In the genomic region with DNA sequence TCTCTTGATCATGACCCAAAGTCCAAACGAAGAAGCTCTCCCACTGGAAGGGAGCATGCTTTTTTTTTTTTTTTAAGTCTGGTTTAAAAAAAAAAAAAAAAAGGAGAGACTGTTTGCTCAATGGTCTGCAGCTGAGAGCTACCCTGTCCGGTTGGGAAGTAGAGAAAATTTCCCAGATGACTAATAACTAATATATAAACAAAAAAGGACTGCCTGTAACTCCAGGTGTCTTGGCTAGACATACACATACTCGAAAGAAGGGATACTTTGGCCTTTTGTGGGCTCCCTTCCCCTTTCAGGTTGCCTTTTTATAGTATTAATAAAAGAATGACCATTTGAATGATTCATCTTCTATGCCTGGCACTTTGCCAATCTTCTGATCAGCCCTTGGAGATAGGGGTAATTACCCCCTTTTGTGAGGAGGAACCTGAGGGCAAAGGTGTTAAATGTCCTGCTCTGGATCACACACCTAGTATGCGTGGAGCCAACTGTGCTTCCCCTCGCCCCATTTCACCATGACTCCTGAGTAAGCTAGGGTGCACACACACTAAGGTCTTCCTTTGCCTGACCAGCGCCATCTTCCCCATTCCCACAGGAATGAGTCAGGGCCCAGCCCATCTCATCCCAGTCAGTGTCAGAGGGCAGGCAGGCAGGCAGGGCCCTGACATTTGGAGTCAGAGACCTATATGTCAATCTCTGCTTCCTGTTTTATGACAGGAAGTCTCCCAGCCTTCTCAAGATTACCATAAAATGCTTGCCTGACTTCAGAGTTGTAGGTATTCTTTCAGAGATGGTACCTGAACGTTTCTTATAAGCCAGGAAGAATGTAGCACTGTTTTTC, we compare ENCODE assay signal across 23 mouse cellular contexts. TPM values are rescaled to one million over a fixed set of nuclear protein-coding genes. Genes with fewer than 3 reads are reported as not detected.
DNase-seq lines count a peak whose midpoint lies in the region; ATAC-seq and TF ChIP-seq lines count a peak whose summit lies in the region.
"Had no signal": no experiment of that assay in that cellular context is flagged by ENCODE, and none has a peak within 500 bp of the region (broad histone marks: within the 10 kb centered on the region; RNA-seq: fewer than 3 reads in every experiment).

No protein-coding gene starts in this region.

- H3K4me1 ChIP-seq in spleen, adult 2 months (ENCODE audit: control insufficient read depth, insufficient read depth, insufficient read length) = peaks cover 9% of the 10 kb centered on the region; the same call in 1 of the 2 replicates
- H3K4me1 ChIP-seq in stomach, postnatal 0 days (replicated peaks; ENCODE audit: control insufficient read depth, insufficient read depth) = no peaks in the 10 kb centered on the region
- no peaks in the 10 kb centered on the region for H3K4me1 ChIP-seq in midbrain, embryonic 11.5 days (ENCODE audit: control insufficient read depth, insufficient read depth, low read length)
- H3K4me1 ChIP-seq: hindbrain, embryonic 10.5 days; limb, embryonic 12.5 days; liver, embryonic 13.5 days; lung, embryonic 15.5 days; neural tube, embryonic 13.5 days had no signal

- H3K4me3 ChIP-seq in spleen, adult 2 months (ENCODE audit: extremely low read depth, insufficient read depth, insufficient read length) = no peak overlapping the region
- H3K4me3 ChIP-seq in stomach, postnatal 0 days (ENCODE audit: low read depth, low read length) = no peak overlapping the region
- no peak overlapping the region for H3K4me3 ChIP-seq in midbrain, embryonic 11.5 days (ENCODE audit: low read depth, low read length)
- H3K4me3 ChIP-seq: erythroblast, embryonic 14.5 days; gastrocnemius, adult 2 months; hindbrain, embryonic 10.5 days; limb, embryonic 12.5 days; liver, embryonic 13.5 days; lung, embryonic 15.5 days; neural tube, embryonic 13.5 days had no signal

- no peak overlapping the region for H3K4me2 ChIP-seq in stomach, postnatal 0 days (replicated peaks; ENCODE audit: low read depth)
- no peak overlapping the region for H3K4me2 ChIP-seq in midbrain, embryonic 11.5 days
- H3K4me2 ChIP-seq: limb, embryonic 12.5 days; liver, embryonic 13.5 days; lung, embryonic 15.5 days; neural tube, embryonic 13.5 days had no signal

- ATAC-seq in granulocyte monocyte progenitor cell, adult 5-6 weeks (replicated peaks; ENCODE audit: poor library complexity, severe bottlenecking) = peak; percentile 65
- peak; percentile 52 for ATAC-seq in monocyte, adult 5-6 weeks (replicated peaks; ENCODE audit: insufficient number of reproducible peaks, low FRiP score, low TSS enrichment, poor library complexity, severe bottlenecking)
- peak; percentile 64; the same call in 1 of the 2 replicates for ATAC-seq in stomach, postnatal 0 days (ENCODE audit: low FRiP score, low TSS enrichment)
- no peak for ATAC-seq in midbrain, embryonic 11.5 days (ENCODE audit: low FRiP score)
- ATAC-seq in erythroid progenitor cell, adult 5-6 weeks (replicated peaks; ENCODE audit: low FRiP score, poor library complexity, severe bottlenecking) = no peak
- ATAC-seq: forebrain, postnatal 0 days; midbrain, embryonic 16.5 days had no signal

- no peaks in the 10 kb centered on the region for H3K9me3 ChIP-seq in stomach, postnatal 0 days (ENCODE audit: control insufficient read depth, low read length)
- H3K9me3 ChIP-seq in midbrain, embryonic 11.5 days (ENCODE audit: control insufficient read depth, low read length) = no peaks in the 10 kb centered on the region
- H3K9me3 ChIP-seq: G1E; hindbrain, embryonic 10.5 days; limb, embryonic 12.5 days; liver, embryonic 13.5 days; lung, embryonic 15.5 days; neural tube, embryonic 13.5 days had no signal

- TF ChIP-seq EP300 in stomach, postnatal 0 days (optimal IDR thresholded peaks at IDR 0.05) = no peak

- no peaks in the 10 kb centered on the region for H3K27me3 ChIP-seq in spleen, adult 2 months (ENCODE audit: control insufficient read depth, insufficient read depth, low read length)
- no peaks in the 10 kb centered on the region for H3K27me3 ChIP-seq in stomach, postnatal 0 days (ENCODE audit: control insufficient read depth, insufficient read depth, low read length)
- H3K27me3 ChIP-seq in midbrain, embryonic 11.5 days (ENCODE audit: control insufficient read depth, insufficient read depth, low read length) = no peaks in the 10 kb centered on the region
- H3K27me3 ChIP-seq: limb, embryonic 12.5 days; lung, embryonic 15.5 days; neural tube, embryonic 13.5 days had no signal

- TF ChIP-seq CTCF in spleen, adult 2 months (IDR thresholded peaks at IDR 0.05; ENCODE audit: extremely low read depth, insufficient read depth, insufficient read length, insufficient replicate concordance) = no peak
- no peak for TF ChIP-seq CTCF in stomach, postnatal 0 days (IDR thresholded peaks at IDR 0.05; ENCODE audit: low read depth)

- TF ChIP-seq POLR2A in spleen, adult 2 months (IDR thresholded peaks at IDR 0.05; ENCODE audit: low read depth, low read length) = no peak

- 74% methylated on average over 7 of the region's 7 CpGs for WGBS in spleen, adult 2 months
- WGBS in stomach, postnatal 0 days = 45% methylated on average over 7 of the region's 7 CpGs
- WGBS in midbrain, embryonic 11.5 days = 78% methylated on average over 7 of the region's 7 CpGs

- 0 out of 2 replicates have a peak overlapping the region, but pooled peaks have one; percentile 0 for H3K27ac ChIP-seq in spleen, adult 2 months (ENCODE audit: insufficient read depth, low read length)
- no peak overlapping the region for H3K27ac ChIP-seq in stomach, postnatal 0 days (replicated peaks)
- H3K27ac ChIP-seq in midbrain, embryonic 11.5 days (ENCODE audit: low read depth, low read length) = no peak overlapping the region
- H3K27ac ChIP-seq: gastrocnemius, adult 2 months; hindbrain, embryonic 10.5 days; limb, embryonic 12.5 days; liver, embryonic 13.5 days; lung, embryonic 15.5 days; neural tube, embryonic 13.5 days had no signal

- no peak for DNase-seq in spleen, adult 2 months (ENCODE audit: low read depth in 1 of 2, low spot score in 2 of 2)
- DNase-seq in spleen, adult 18-20 months = no peak
- DNase-seq in stomach, postnatal 0 days (ENCODE audit: low spot score) = no peak
- no peak for DNase-seq in midbrain, embryonic 11.5 days (ENCODE audit: low spot score, missing footprints)
- no peak for DNase-seq in urinary bladder, postnatal 4 days (ENCODE audit: low spot score in 2 of 2)
- DNase-seq: cerebellum, postnatal 36 days; forebrain, postnatal 0 days; gastrocnemius, adult 2 months; kidney, postnatal 14 days; liver, embryonic 13.5 days had no signal

- no peaks in the 10 kb centered on the region for H3K36me3 ChIP-seq in spleen, adult 2 months (ENCODE audit: control insufficient read depth, insufficient read depth, low read length)
- H3K36me3 ChIP-seq in stomach, postnatal 0 days (ENCODE audit: control insufficient read depth, insufficient read depth, low read length) = no peaks in the 10 kb centered on the region
- no peaks in the 10 kb centered on the region for H3K36me3 ChIP-seq in midbrain, embryonic 11.5 days (ENCODE audit: control insufficient read depth, insufficient read depth, low read length)
- H3K36me3 ChIP-seq: G1E; hindbrain, embryonic 10.5 days; limb, embryonic 12.5 days; liver, embryonic 13.5 days; lung, embryonic 15.5 days; neural tube, embryonic 13.5 days had no signal

- no peak overlapping the region for H3K9ac ChIP-seq in stomach, postnatal 0 days (ENCODE audit: low read length)
- H3K9ac ChIP-seq in midbrain, embryonic 11.5 days (ENCODE audit: low read length) = no peak overlapping the region
- H3K9ac ChIP-seq: forebrain, postnatal 0 days; limb, embryonic 12.5 days; liver, embryonic 13.5 days; lung, embryonic 15.5 days; neural tube, embryonic 13.5 days had no signal

RNA-seq across cellular contexts. Expression of a gene that starts 4.2 kb away (rescaled TPM):
- polyA plus RNA-seq in spleen, adult 2 months (2012; rRNA removed) = not detected in 2 replicates
- not detected in 2 replicates for total RNA-seq in granulocyte monocyte progenitor cell, adult 5-6 weeks (2014; fragmentation: Nextera tagmentation)
- total RNA-seq in granulocyte monocyte progenitor cell, adult 5-6 weeks (2017) = not detected in 2 replicates
- not detected in 3 replicates for total RNA-seq in monocyte, adult 5-6 weeks (2017)
- 0.06 and 0.10 TPM in 2 replicates for polyA plus RNA-seq in stomach, postnatal 0 days (2015; fragmentation: Nextera tagmentation; extraction: Ambion mirVana)
- polyA plus RNA-seq in midbrain, embryonic 11.5 days (2014; fragmentation: Nextera tagmentation; extraction: Ambion mirVana) = not detected in 2 replicates
- total RNA-seq in erythroid progenitor cell, adult 5-6 weeks (2015; ENCODE audit: low replicate concordance) = not detected in 2 replicates
- not detected in 2 replicates for total RNA-seq in erythroid progenitor cell, adult 5-6 weeks (2017; ENCODE audit: low replicate concordance)
- total RNA-seq: forebrain, postnatal 0 days; gastrocnemius, adult 2 months; heart, adult 8-10 months had no signal
- polyA plus RNA-seq: embryonic facial prominence, embryonic 11.5 days; erythroblast, embryonic 14.5 days; heart, embryonic 16.5 days; hindbrain, embryonic 10.5 days; liver, embryonic 13.5 days; lung, embryonic 15.5 days; midbrain, embryonic 16.5 days had no signal

RNA-seq across cellular contexts. Expression of a gene that starts 6.8 kb away (rescaled TPM):
- polyA plus RNA-seq in spleen, adult 2 months (2012; rRNA removed) = 42.0 and 47.2 TPM in 2 replicates
- total RNA-seq in granulocyte monocyte progenitor cell, adult 5-6 weeks (2014; fragmentation: Nextera tagmentation) = 139 and 177 TPM in 2 replicates
- total RNA-seq in granulocyte monocyte progenitor cell, adult 5-6 weeks (2017) = 220 and 244 TPM in 2 replicates
- 47.8 to 69.9 TPM (median 58.9 TPM) in 3 replicates for total RNA-seq in monocyte, adult 5-6 weeks (2017)
- 169 and 172 TPM in 2 replicates for polyA plus RNA-seq in stomach, postnatal 0 days (2015; fragmentation: Nextera tagmentation; extraction: Ambion mirVana)
- 160 and 161 TPM in 2 replicates for polyA plus RNA-seq in midbrain, embryonic 11.5 days (2014; fragmentation: Nextera tagmentation; extraction: Ambion mirVana)
- 23.5 and 32.4 TPM in 2 replicates for total RNA-seq in erythroid progenitor cell, adult 5-6 weeks (2015; ENCODE audit: low replicate concordance)
- total RNA-seq in erythroid progenitor cell, adult 5-6 weeks (2017; ENCODE audit: low replicate concordance) = 12.3 and 16.3 TPM in 2 replicates

RNA-seq across cellular contexts. Expression of a gene that starts 10.7 kb away (rescaled TPM):
- 58.0 and 74.0 TPM in 2 replicates for polyA plus RNA-seq in spleen, adult 2 months (2012; rRNA removed)
- 57.3 and 62.2 TPM in 2 replicates for total RNA-seq in granulocyte monocyte progenitor cell, adult 5-6 weeks (2014; fragmentation: Nextera tagmentation)
- 51.3 and 51.8 TPM in 2 replicates for total RNA-seq in granulocyte monocyte progenitor cell, adult 5-6 weeks (2017)
- total RNA-seq in monocyte, adult 5-6 weeks (2017) = 175 to 238 TPM (median 221 TPM) in 3 replicates
- polyA plus RNA-seq in stomach, postnatal 0 days (2015; fragmentation: Nextera tagmentation; extraction: Ambion mirVana) = 5.4 and 6.2 TPM in 2 replicates
- 14.4 and 16.0 TPM in 2 replicates for polyA plus RNA-seq in midbrain, embryonic 11.5 days (2014; fragmentation: Nextera tagmentation; extraction: Ambion mirVana)
- total RNA-seq in erythroid progenitor cell, adult 5-6 weeks (2015; ENCODE audit: low replicate concordance) = 52.8 and 57.7 TPM in 2 replicates
- 42.4 and 70.9 TPM in 2 replicates for total RNA-seq in erythroid progenitor cell, adult 5-6 weeks (2017; ENCODE audit: low replicate concordance)

RNA-seq across cellular contexts. Expression of a gene that starts 11.2 kb away (rescaled TPM):
- polyA plus RNA-seq in spleen, adult 2 months (2012; rRNA removed) = not detected in 2 replicates
- 0.75 TPM in 1 of 2 replicates, not detected in the other for total RNA-seq in granulocyte monocyte progenitor cell, adult 5-6 weeks (2014; fragmentation: Nextera tagmentation)
- 0.36 TPM in 1 of 2 replicates, not detected in the other for total RNA-seq in granulocyte monocyte progenitor cell, adult 5-6 weeks (2017)
- 0.49 to 16.1 TPM (median 12.5 TPM) in 3 replicates for total RNA-seq in monocyte, adult 5-6 weeks (2017)
- not detected in 2 replicates for polyA plus RNA-seq in stomach, postnatal 0 days (2015; fragmentation: Nextera tagmentation; extraction: Ambion mirVana)
- not detected in 2 replicates for polyA plus RNA-seq in midbrain, embryonic 11.5 days (2014; fragmentation: Nextera tagmentation; extraction: Ambion mirVana)
- total RNA-seq in erythroid progenitor cell, adult 5-6 weeks (2015; ENCODE audit: low replicate concordance) = 1.4 TPM in 1 of 2 replicates, not detected in the other
- 1.3 and 9.0 TPM in 2 replicates for total RNA-seq in erythroid progenitor cell, adult 5-6 weeks (2017; ENCODE audit: low replicate concordance)
- polyA plus RNA-seq: embryonic facial prominence, embryonic 11.5 days; erythroblast, embryonic 14.5 days; forebrain, postnatal 0 days; G1E; heart, embryonic 16.5 days; hindbrain, embryonic 10.5 days; limb, embryonic 12.5 days; liver, embryonic 13.5 days; lung, embryonic 15.5 days; neural tube, embryonic 13.5 days had no signal

RNA-seq across cellular contexts. Expression of a gene that starts 15.6 kb away (rescaled TPM):
- 44.6 and 55.6 TPM in 2 replicates for polyA plus RNA-seq in spleen, adult 2 months (2012; rRNA removed)
- total RNA-seq in granulocyte monocyte progenitor cell, adult 5-6 weeks (2014; fragmentation: Nextera tagmentation) = 17.3 and 26.8 TPM in 2 replicates
- total RNA-seq in granulocyte monocyte progenitor cell, adult 5-6 weeks (2017) = 7.7 and 10.6 TPM in 2 replicates
- total RNA-seq in monocyte, adult 5-6 weeks (2017) = 21.3 to 55.5 TPM (median 46.2 TPM) in 3 replicates
- polyA plus RNA-seq in stomach, postnatal 0 days (2015; fragmentation: Nextera tagmentation; extraction: Ambion mirVana) = 40.2 and 52.0 TPM in 2 replicates
- 8.9 and 9.3 TPM in 2 replicates for polyA plus RNA-seq in midbrain, embryonic 11.5 days (2014; fragmentation: Nextera tagmentation; extraction: Ambion mirVana)
- 2.5 and 5.0 TPM in 2 replicates for total RNA-seq in erythroid progenitor cell, adult 5-6 weeks (2015; ENCODE audit: low replicate concordance)
- 0.39 TPM in 1 of 2 replicates, not detected in the other for total RNA-seq in erythroid progenitor cell, adult 5-6 weeks (2017; ENCODE audit: low replicate concordance)

Comparison
In these comparisons a context has a peak if more than half of its experiments do, and no peak if none do; other contexts are left out.
1. ATAC-seq: peak in granulocyte monocyte progenitor cell, adult 5-6 weeks (single experiment), monocyte, adult 5-6 weeks (single experiment) and stomach, postnatal 0 days (single experiment); none in midbrain, embryonic 11.5 days (single experiment) and erythroid progenitor cell, adult 5-6 weeks (single experiment).